Mouse (Mus musculus): ENCODE data around the gene Sord. TPM values are rescaled to one million over a fixed set of nuclear protein-coding genes. Genes with fewer than 3 reads are reported as not detected.

Gene Sord
- total RNA-seq (2023) = 12.9 and 18.7 TPM in 2 replicates

GRCm38 (mm10) chr2:122234611-122235288 lies at the start of gene Sord:
Gene Sord, plus strand, starts transcription at chr2:122234749.

GRCm38 (mm10) chr2:122186106-122186505 lies 48.4 kb upstream of the Sord start, which contains the start of the genes Patl2 and Terb2:
Gene Patl2, minus strand, starts transcription at chr2:122186189.
Gene Terb2, plus strand, starts transcription at chr2:122186272.

GRCm38 (mm10) chr2:122298096-122298499 lies 63.5 kb downstream of the Sord start, which contains the start of gene Duox2:
Gene Duox2, minus strand, starts transcription at chr2:122298449.

GRCm38 (mm10) chr2:122298596-122299490 lies 64.3 kb downstream of the Sord start, which contains the start of gene Duoxa2:
Gene Duoxa2, plus strand, starts transcription at chr2:122298900.

GRCm38 (mm10) chr2:122313536-122313935 lies 79.0 kb downstream of the Sord start, which contains the start of gene Duoxa1:
Gene Duoxa1, minus strand, starts transcription at chr2:122313730.

Other genes starting within 250 kb of the Sord start
- gene Eif3j1, start 206.2 kb upstream of the Sord start, total RNA-seq (2023) = 17.3 and 24.2 TPM in 2 replicates
- 23.6 and 33.1 TPM in 2 replicates for gene Spg11, start 116.4 kb upstream of the Sord start, total RNA-seq (2023)
- 620 and 1,063 TPM in 2 replicates for gene B2m, start 87.1 kb upstream of the Sord start, total RNA-seq (2023)
- gene Trim69, start 74.0 kb upstream of the Sord start, total RNA-seq (2023) = 0.44 TPM in 1 of 2 replicates, not detected in the other
- not detected in 2 replicates for gene Patl2, start 48.6 kb upstream of the Sord start, total RNA-seq (2023)
- not detected in 2 replicates for gene Terb2, start 48.5 kb upstream of the Sord start, total RNA-seq (2023)
- not detected in 2 replicates for gene Duox2, start 63.7 kb downstream of the Sord start, total RNA-seq (2023)
- not detected in 2 replicates for gene Duoxa2, start 64.2 kb downstream of the Sord start, total RNA-seq (2023)
- not detected in 2 replicates for gene Duoxa1, start 79.0 kb downstream of the Sord start, total RNA-seq (2023)
- not detected in 2 replicates for gene Duox1, start 80.9 kb downstream of the Sord start, total RNA-seq (2023)
- 0.43 and 0.88 TPM in 2 replicates for gene Shf, start 134.4 kb downstream of the Sord start, total RNA-seq (2023)
- gene Slc28a2, start 191.7 kb downstream of the Sord start, total RNA-seq (2023) = 40.3 and 42.5 TPM in 2 replicates

Measured in neutrophil, adult 65 days (primary cell).